Mouse (Mus musculus) spleen, adult 2 months (tissue): Measurements from ENCODE around the gene Nrxn3. TPM values are rescaled to one million over a fixed set of nuclear protein-coding genes. Genes with fewer than 3 reads are reported as not detected.

ENCODE experiments used
- DNase-seq, 2 experiments: peaks; one replicate each; pipeline versions ENCODE4 v3.0.0 to v3.0.0-alpha.2; 2012 to 2021; ENCODE audit warnings: low spot score in 2 of 2, low read depth in 1 of 2
- H3K27ac ChIP-seq: fragments of 200-500 bp; 2 replicates; pipeline ENCODE4 v1.5.1; 2012; ENCODE audit warnings: low read length, inconsistent platforms; ENCODE audit not compliant: insufficient read depth
- H3K27me3 ChIP-seq: fragments of 200-500 bp; 2 replicates; pipeline ENCODE4 v1.6.1; 2012; ENCODE audit warnings: mild to moderate bottlenecking, moderate library complexity, low read length, inconsistent platforms; ENCODE audit not compliant: control insufficient read depth, insufficient read depth
- H3K36me3 ChIP-seq: fragments of 200-500 bp; 2 replicates; pipeline ENCODE4 v1.6.1; 2012; ENCODE audit warnings: mild to moderate bottlenecking, low read length, inconsistent platforms; ENCODE audit not compliant: control insufficient read depth, insufficient read depth
- H3K4me1 ChIP-seq: fragments of 200-500 bp; 2 replicates; pipeline ENCODE4 v1.6.1; 2011; ENCODE audit warnings: inconsistent platforms; ENCODE audit not compliant: control insufficient read depth, insufficient read depth, insufficient read length
- H3K4me3 ChIP-seq: fragments of 200-500 bp; 2 replicates; pipeline ENCODE4 v1.5.1; 2011; ENCODE audit warnings: mild to moderate bottlenecking, inconsistent platforms; ENCODE audit not compliant: insufficient read depth, insufficient read length; ENCODE audit errors: extremely low read depth
- CTCF ChIP-seq: fragments of 200-500 bp; IDR thresholded peaks from 2 replicates; pipeline ENCODE4 v1.5.1; 2011; ENCODE audit warnings: mild to moderate bottlenecking, inconsistent platforms; ENCODE audit not compliant: insufficient read depth, insufficient read length, insufficient replicate concordance; ENCODE audit errors: extremely low read depth
- POLR2A ChIP-seq: fragments of 200-500 bp; IDR thresholded peaks from 2 replicates; pipeline ENCODE4 v1.6.1; 2011; ENCODE audit warnings: low read depth, low read length, inconsistent platforms
- WGBS: fragments of 180-500 bp; shearing (Covaris S2); methylation state at CpG from one replicate; pipeline ENCODE4 v1.1.7; 2018; 5-methylcytosine and 5-hydroxymethylcytosine counted together
- polyA plus RNA-seq: library from polyadenylated mRNA; depleted of rRNA; stranded (reverse); fragments of >200 nt; gene quantifications from 2 replicates; pipeline ENCODE4 v1.2.3, GENCODE M21; 2012

Nrxn3 gene
- polyA plus RNA-seq, 1 experiment: not detected

DNA sequence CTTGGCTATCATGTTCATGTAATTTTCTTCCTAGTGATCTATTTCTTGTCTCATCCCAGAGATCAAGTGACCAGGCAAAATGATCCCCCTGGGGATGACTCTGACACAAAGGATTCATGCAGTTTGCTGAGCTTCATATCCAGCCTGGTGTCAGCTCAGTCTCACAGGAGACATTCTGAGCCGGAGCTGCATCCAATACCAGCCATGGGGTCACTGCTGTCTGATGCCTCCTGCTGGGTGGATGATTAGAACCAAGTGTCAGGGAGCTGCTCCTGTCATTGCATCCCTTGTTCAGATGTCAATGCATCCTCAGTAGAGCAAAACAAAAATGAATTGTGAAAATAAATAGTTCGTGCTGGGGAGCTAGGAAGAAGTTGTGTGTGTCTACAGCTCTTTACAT, 1174.2 kb downstream of the Nrxn3 start:
- H3K36me3 ChIP-seq: no peaks in the 10 kb centered on the region
- H3K4me3 ChIP-seq: no peak overlapping the region
- H3K4me1 ChIP-seq: no peaks in the 10 kb centered on the region
- DNase-seq: no peak
- TF ChIP-seq CTCF: no peak
- no peak for TF ChIP-seq POLR2A
- no peaks in the 10 kb centered on the region for H3K27me3 ChIP-seq
- H3K27ac ChIP-seq: no peak overlapping the region
- WGBS: 79% methylated on average over 2 of the region's 2 CpGs

DNA sequence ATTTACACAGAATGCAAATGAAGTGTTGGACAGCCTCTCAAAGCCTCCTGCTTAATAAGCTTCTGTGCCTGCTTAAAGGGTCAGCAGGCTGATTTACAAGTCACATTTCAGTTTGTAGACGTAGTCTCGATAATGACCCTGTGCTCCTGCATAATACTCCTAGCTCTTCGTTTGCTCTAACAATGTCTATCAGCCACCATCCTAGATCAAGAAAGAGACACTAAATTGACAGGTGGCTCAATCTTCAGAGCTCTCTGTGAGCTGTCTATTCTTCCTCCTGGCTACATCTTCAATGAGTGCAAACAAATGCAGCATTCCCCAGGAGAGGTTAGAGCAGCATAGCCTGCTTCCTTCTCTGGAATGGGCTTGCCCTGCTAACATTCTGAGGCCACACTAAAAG, 1186.9 kb downstream of the Nrxn3 start:
- TF ChIP-seq CTCF (no peak), POLR2A (no peak)
- Histone ChIP-seq H3K4me1 (no peaks in the 10 kb centered on the region), H3K27ac (no peak overlapping the region), H3K36me3 (no peaks in the 10 kb centered on the region), H3K27me3 (no peaks in the 10 kb centered on the region), H3K4me3 (no peak overlapping the region)
- WGBS: 86% methylated on average over 3 of the region's 3 CpGs
- no peak for DNase-seq

- TF ChIP-seq CTCF (no peak), POLR2A (no peak)
- WGBS: 91% methylated on average over 8 of the region's 8 CpGs
- Histone ChIP-seq H3K27ac (no peak overlapping the region), H3K27me3 (no peaks in the 10 kb centered on the region), H3K4me1 (no peaks in the 10 kb centered on the region), H3K4me3 (no peak overlapping the region), H3K36me3 (no peaks in the 10 kb centered on the region)
- DNase-seq: no peak
Measured at GRCm38 (mm10) chr12:89918138-89918829, 1195.6 kb downstream of the Nrxn3 start.

DNA sequence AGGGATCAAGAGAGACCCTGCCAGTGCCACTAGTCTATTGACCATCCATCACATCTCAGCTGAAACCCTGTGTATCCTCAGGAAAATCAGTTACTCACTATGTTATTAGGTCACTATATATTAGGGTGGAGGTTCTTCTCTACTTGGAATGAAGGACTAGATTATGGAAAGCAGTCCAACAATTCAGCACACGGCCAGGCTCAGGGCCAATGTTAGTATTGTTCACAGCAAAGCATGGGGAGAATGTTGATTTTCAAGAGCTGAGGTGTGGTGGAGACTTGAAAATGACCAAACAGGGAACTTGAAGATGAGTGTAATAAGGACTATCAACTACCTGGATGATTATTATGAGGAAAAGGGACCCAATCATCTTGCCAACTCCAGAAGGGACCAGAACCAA, 1209.7 kb downstream of the Nrxn3 start:
- Histone ChIP-seq H3K27me3 (no peaks in the 10 kb centered on the region), H3K4me3 (no peak overlapping the region), H3K36me3 (no peaks in the 10 kb centered on the region), H3K4me1 (no peaks in the 10 kb centered on the region), H3K27ac (no peak overlapping the region)
- no peak for DNase-seq
- whole genome bisulfite sequencing: 100% methylated on average over 1 of the region's 1 CpGs
- TF ChIP-seq POLR2A: no peak
- TF ChIP-seq CTCF: no peak

DNA sequence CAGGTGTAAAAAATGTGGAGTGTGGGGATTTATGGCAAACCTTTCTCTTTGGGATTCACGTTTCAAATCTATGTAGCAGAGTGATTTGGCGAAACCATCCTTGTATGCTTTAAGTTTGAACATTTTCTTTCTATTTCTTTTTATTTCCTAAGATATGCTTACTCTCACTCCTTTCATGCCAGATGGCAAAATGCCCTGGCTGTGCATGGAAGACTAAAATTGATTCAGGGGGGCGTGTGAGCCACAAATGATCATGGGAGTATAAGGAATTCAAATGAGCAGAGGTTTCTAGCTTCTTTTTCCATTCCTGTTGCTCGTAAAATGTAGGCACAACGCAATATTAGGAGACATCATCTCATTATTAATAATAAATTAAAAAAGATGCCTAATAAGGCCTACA, 1211.0 kb downstream of the Nrxn3 start:
- WGBS: 86% methylated on average over 5 of the region's 5 CpGs
- TF ChIP-seq POLR2A (no peak), CTCF (no peak)

GRCm38 (mm10) chr12:89940746-89941145, 1218.1 kb downstream of the Nrxn3 start:
- no peaks in the 10 kb centered on the region for H3K36me3 ChIP-seq
- no peak for DNase-seq
- H3K27me3 ChIP-seq: no peaks in the 10 kb centered on the region
- H3K4me3 ChIP-seq: no peak overlapping the region
- TF ChIP-seq POLR2A: no peak
- TF ChIP-seq CTCF: no peak
- 12% methylated on average over 2 of the region's 2 CpGs for WGBS
- no peak overlapping the region for H3K27ac ChIP-seq
- no peaks in the 10 kb centered on the region for H3K4me1 ChIP-seq

More for the DNA sequence above, 1211.0 kb downstream of the Nrxn3 start:
- Histone ChIP-seq H3K27ac (no peak overlapping the region), H3K4me3 (no peak overlapping the region), H3K27me3 (no peaks in the 10 kb centered on the region), H3K4me1 (no peaks in the 10 kb centered on the region), H3K36me3 (no peaks in the 10 kb centered on the region)
- DNase-seq: no peak

DNA sequence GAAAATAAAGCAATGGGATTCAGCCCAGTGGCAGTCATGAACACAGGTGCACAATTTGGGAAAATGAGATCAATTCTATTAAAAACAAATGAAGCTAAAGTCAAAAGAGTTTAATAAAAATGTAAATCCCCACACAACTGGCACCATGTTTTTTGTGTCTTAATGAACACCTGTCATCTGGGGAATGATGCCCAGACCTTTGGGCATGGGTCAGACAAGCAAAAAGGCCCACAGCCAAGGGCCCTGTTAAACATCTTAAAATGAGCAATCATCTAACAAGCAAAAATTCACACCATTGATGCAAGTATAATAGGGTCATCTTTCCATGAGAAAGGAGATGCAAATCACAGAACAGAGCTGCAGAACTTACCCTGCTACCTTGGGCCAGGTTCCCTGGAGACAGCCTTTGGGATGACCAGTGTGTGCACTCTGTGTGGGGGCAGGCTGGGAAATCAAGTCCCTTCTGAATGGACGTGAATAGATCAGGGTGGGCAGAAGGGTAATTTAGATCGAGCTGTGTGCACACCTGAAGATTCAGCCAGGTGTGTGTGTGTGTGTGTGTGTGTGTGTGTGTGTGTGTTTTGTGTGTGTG, 1223.3 kb downstream of the Nrxn3 start:
- no peak for TF ChIP-seq CTCF
- no peak for TF ChIP-seq POLR2A
- no peak overlapping the region for H3K4me3 ChIP-seq
- no peaks in the 10 kb centered on the region for H3K36me3 ChIP-seq
- DNase-seq: no peak
- no peak overlapping the region for H3K27ac ChIP-seq
- no peaks in the 10 kb centered on the region for H3K27me3 ChIP-seq
- 80% methylated on average over 2 of the region's 2 CpGs for WGBS
- no peaks in the 10 kb centered on the region for H3K4me1 ChIP-seq
